Mouse (Mus musculus) cerebellum, adult 2 months (tissue): Measurements from ENCODE around the gene H1foo.

Experiments
- CTCF ChIP-seq: fragments of 200-500 bp; IDR thresholded peaks from 2 replicates; pipeline ENCODE4 v1.5.1; 2011; ENCODE audit warnings: low read depth, mild to moderate bottlenecking, control low read depth, low read length, moderate library complexity, borderline replicate concordance; ENCODE audit not compliant: insufficient read depth
- POLR2A ChIP-seq: fragments of 200-500 bp; IDR thresholded peaks from 2 replicates; pipeline ENCODE4 v1.6.1; 2011; ENCODE audit warnings: low read length, control low read depth, borderline replicate concordance; ENCODE audit not compliant: insufficient read depth

- no peak for TF ChIP-seq CTCF
- no peak for TF ChIP-seq POLR2A
These were observed 48.9 kb downstream of the H1foo start for GRCm38 (mm10) chr6:115993463-115994145.
